Mouse (Mus musculus) lung, adult 2 months (tissue): ENCODE results near the gene Tctn1.

Experiments
- CTCF ChIP-seq: fragments of 200-500 bp; IDR thresholded peaks from 2 replicates; pipeline ENCODE4 v1.5.1; 2011; ENCODE audit warnings: mild to moderate bottlenecking, low read length, control low read depth; ENCODE audit not compliant: insufficient read depth
- POLR2A ChIP-seq: fragments of 200-500 bp; IDR thresholded peaks from 2 replicates; pipeline ENCODE4 v1.6.1; 2011; ENCODE audit warnings: low read depth, mild to moderate bottlenecking, control low read depth, low read length, borderline replicate concordance; ENCODE audit errors: extremely low read depth

- no peak for TF ChIP-seq CTCF
- no peak for TF ChIP-seq POLR2A
Observed at GRCm38 (mm10) chr5:122228772-122229171, 35.5 kb downstream of the Tctn1 start.
